Mouse (Mus musculus): ENCODE measurements at regions not wholly inside any gene's neighbourhood (a gene's known extent, or its start where the extent isn't known, plus 50 kb on each side); places are given as distances from the start of the nearest gene placed in this dataset.

GRCm38 (mm10) chr3:35688111-35688510 is 65.8 kb upstream of the Atp11b start:
- DNase-seq = no peak

- DNase-seq = peak; percentile 24
Measured at GRCm38 (mm10) chr3:35688781-35689180, 65.1 kb upstream of the Atp11b start.

DNA sequence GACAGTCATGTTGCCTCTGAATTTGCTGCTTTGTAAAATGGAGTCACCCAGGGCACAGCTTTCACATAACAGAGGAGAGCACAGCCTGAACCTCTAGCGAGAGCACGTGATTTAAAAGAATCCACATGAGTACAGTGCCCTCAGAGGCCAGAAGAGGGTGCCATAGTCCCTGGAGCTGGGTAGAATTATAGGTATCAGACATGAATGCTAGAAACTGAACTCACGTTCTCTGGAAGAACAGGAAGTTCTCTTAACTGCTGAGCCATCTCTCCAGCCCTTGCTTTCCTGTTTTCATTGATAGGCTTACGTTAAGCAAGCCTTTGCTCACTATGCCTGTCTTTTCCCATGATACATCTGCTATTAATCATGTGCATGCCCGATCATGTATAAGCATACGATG is 60.9 kb upstream of the Atp11b start:
- peak; percentile 47 for DNase-seq

- DNase-seq = no peak
Measured at GRCm38 (mm10) chr3:35693551-35693950, 60.4 kb upstream of the Atp11b start.

DNA sequence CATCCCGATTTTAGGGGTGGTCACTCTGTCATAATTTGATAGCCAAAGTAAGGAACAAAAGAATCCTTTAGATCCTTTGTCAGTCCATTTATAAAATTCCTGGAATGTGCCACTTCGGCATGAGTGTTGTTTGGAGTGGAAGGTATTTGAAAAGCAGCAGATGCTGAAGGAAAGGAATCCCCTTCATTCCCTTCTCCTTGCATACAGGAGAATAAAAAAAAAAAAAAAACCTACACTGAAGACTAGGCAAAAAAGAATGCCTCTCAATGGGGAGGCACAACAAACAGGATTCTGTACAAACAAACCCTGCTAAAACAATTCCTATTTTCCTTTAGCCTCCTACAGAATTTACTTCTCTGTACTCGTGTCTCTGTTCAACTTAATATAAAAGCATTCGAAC is 59.7 kb upstream of the Atp11b start:
- DNase-seq = no peak

DNA sequence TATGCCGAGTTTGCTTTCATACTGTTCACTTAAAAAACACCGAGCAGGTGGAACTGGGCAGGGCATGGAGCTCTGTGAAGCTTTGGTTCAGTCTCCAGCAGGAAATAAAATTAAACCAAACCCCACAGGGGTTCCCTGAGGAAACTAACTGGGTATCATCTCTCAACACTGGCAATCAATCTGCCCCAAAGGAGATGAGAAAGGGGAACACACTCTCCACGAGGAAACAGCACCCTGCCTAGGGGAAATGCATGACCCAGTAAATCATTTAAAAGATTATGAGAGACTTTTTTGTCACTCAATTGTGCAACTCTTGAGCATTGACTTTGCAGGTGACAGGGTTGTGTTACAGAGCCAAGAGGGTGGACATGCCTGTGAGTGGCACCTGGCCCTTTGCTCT is 58.0 kb upstream of the Atp11b start:
- DNase-seq = no peak

DNA sequence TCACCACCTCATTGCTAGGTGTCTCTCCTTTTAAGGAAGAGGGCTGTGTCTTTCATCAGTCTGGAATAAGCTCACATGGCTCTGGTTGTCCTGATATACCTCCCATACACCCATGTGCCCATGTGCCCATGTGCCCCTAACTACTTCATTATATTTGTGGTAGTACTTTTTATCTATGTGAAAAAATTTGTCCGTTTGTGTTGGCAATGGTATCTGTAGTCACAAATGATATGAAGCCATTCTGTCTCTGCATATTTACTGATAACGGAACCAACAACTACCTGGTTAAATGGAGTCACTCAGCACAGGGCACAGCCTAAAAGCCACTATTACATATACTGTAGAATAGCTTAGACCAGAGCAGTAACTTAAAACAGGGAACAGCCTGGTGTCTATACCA is 54.6 kb upstream of the Atp11b start:
- no peak for DNase-seq

DNA sequence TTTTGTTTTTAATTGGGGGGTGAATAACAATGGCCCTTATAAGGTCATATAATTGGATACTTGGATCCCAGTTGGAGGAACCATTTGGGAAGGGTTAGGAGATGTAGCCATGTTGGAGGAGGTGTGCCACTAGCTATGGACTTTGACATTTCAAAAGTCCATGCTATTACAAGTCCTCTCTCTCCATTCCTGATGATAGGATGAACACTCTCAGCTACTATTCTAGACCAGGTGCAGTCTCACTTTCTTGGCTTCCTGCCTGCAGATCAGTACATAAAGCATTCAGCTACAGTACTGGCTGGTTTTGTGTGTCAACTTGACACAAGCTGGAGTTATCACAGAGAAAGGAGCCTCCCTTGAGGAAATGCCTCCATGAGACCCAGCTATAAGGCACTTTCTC is 53.9 kb upstream of the Atp11b start:
- DNase-seq = no peak

DNA sequence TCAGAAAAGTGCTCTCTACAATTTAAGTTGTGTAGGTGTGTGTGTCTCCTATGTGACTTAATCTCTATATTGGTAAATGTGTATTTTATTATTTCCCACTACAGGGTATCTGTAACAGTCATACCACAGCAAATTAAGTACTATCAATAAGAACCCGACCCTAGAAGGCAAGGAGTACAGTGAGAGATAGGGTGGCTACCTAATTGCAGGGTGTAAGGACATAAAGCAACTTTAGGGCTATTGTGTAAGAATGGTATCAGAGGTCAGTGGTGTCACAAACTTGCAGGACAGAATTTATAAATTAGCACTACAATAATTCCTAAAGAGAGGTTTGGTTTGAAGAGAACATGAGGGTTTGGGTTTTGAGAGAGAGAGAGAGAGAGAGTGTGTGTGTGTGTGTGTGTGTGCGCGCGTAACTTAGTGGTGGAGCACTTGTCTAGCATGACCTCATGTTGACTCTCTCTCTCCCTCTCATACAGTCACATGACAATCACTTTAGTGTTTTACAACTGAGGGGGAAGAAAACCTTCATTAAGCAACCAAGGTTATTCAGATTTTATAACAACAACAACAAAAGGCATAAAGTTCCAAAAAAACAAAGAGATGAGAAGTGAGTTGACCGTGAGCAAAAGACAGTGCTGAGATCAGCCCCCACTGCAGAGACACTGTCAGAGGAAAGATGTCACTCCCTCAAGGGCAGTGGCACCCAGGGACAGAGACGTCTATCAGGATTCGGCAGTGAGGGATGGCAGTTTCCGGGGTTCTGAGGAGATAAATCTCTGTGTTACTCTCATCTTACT is 50.2 kb upstream of the Atp11b start:
- DNase-seq = no peak

Data from cerebellum, adult 8-10 months (tissue).